Comparison of ENCODE assay signal across 7 mouse cellular contexts in genomic region chr2:32708643-32709042, GRCm38 (mm10). TPM values are rescaled to one million over a fixed set of nuclear protein-coding genes. Genes with fewer than 3 reads are reported as not detected.
DNase-seq lines count a peak whose midpoint lies in the region; ATAC-seq lines count a peak whose summit lies in the region.

No protein-coding gene starts in this region.

- DNase-seq in intestine, embryonic 14.5 days (ENCODE audit: low spot score): peak; percentile 83
- DNase-seq in 3T3-L1 (ENCODE audit: low read depth, low spot score): peak; percentile 79
- DNase-seq in B cell, adult 2 months: peak; percentile 84 to 86
- DNase-seq in cerebellum, postnatal 36 days: peak; percentile 29 to 41
- peak; percentile 71 for DNase-seq in lung, postnatal 14 days

- no peaks in the 10 kb centered on the region for H3K9me3 ChIP-seq in intestine, embryonic 14.5 days (ENCODE audit: control insufficient read depth, low read length)
- no peaks in the 10 kb centered on the region for H3K9me3 ChIP-seq in intestine, embryonic 16.5 days (ENCODE audit: control insufficient read depth, low read length)

- 40% methylated on average over 3 of the region's 3 CpGs for WGBS in intestine, embryonic 14.5 days
- 39% methylated on average over 3 of the region's 3 CpGs for WGBS in intestine, embryonic 16.5 days

- H3K27ac ChIP-seq in intestine, embryonic 14.5 days (ENCODE audit: low read depth): no peak overlapping the region
- no peak overlapping the region for H3K27ac ChIP-seq in intestine, embryonic 16.5 days (ENCODE audit: low read length)

- no peak overlapping the region for H3K9ac ChIP-seq in intestine, embryonic 14.5 days (ENCODE audit: low read length)
- H3K9ac ChIP-seq in intestine, embryonic 16.5 days (ENCODE audit: low read depth, low read length): no peak overlapping the region

- H3K4me3 ChIP-seq in intestine, embryonic 14.5 days (ENCODE audit: low read depth, low read length): no peak overlapping the region
- no peak overlapping the region for H3K4me3 ChIP-seq in intestine, embryonic 16.5 days (ENCODE audit: low read length)

- no peaks in the 10 kb centered on the region for H3K27me3 ChIP-seq in intestine, embryonic 14.5 days (replicated peaks; ENCODE audit: control insufficient read depth, insufficient read depth, low read length)
- H3K27me3 ChIP-seq in intestine, embryonic 16.5 days (replicated peaks; ENCODE audit: control insufficient read depth, insufficient read depth, low read length): no peaks in the 10 kb centered on the region

- ATAC-seq in intestine, embryonic 14.5 days (replicated peaks; ENCODE audit: low FRiP score, low TSS enrichment, low read depth): no peak
- ATAC-seq in intestine, embryonic 16.5 days: no peak
- no peak for ATAC-seq in inflammation-experienced regulatory T-cells, adult 6 months

- H3K36me3 ChIP-seq in intestine, embryonic 14.5 days (ENCODE audit: control insufficient read depth, insufficient read depth, low read length): peaks cover 76% of the 10 kb centered on the region
- peaks cover 28% of the 10 kb centered on the region for H3K36me3 ChIP-seq in intestine, embryonic 16.5 days (ENCODE audit: control insufficient read depth, insufficient read depth, low read length)

- H3K4me1 ChIP-seq in intestine, embryonic 14.5 days (replicated peaks; ENCODE audit: control insufficient read depth, insufficient read depth, low read length): peaks cover 7% of the 10 kb centered on the region
- peaks cover 16% of the 10 kb centered on the region for H3K4me1 ChIP-seq in intestine, embryonic 16.5 days (ENCODE audit: control insufficient read depth, insufficient read depth, low read length)

- H3K4me2 ChIP-seq in intestine, embryonic 14.5 days (ENCODE audit: low read length): no peak overlapping the region
- no peak overlapping the region for H3K4me2 ChIP-seq in intestine, embryonic 16.5 days (ENCODE audit: low read depth, low read length)

RNA-seq across cellular contexts. Expression of gene Cdk9, which starts 4.2 kb away (rescaled TPM):
- polyA plus RNA-seq in intestine, embryonic 14.5 days (2014; fragmentation: Nextera tagmentation; extraction: Ambion mirVana): 83.8 and 85.2 TPM in 2 replicates
- polyA plus RNA-seq in intestine, embryonic 16.5 days (2015; fragmentation: Nextera tagmentation; extraction: Ambion mirVana): 83.4 and 86.0 TPM in 2 replicates
- polyA plus RNA-seq in inflammation-experienced regulatory T-cells, adult 6 months (2017; shearing (Covaris generic)): 10 to 100 TPM; 21.2 to 31.2 (median 30.4) TPM

RNA-seq across cellular contexts. Expression of gene Fpgs, which starts 4.7 kb away (rescaled TPM):
- 32.9 and 35.6 TPM in 2 replicates for polyA plus RNA-seq in intestine, embryonic 14.5 days (2014; fragmentation: Nextera tagmentation; extraction: Ambion mirVana)
- polyA plus RNA-seq in intestine, embryonic 16.5 days (2015; fragmentation: Nextera tagmentation; extraction: Ambion mirVana): 29.8 and 32.0 TPM in 2 replicates
- 1 to 10 TPM; 3.2 to 7.2 (median 5.8) TPM for polyA plus RNA-seq in inflammation-experienced regulatory T-cells, adult 6 months (2017; shearing (Covaris generic))

RNA-seq across cellular contexts. Expression of gene Sh2d3c, which starts 12.2 kb away (rescaled TPM):
- 32.5 and 32.7 TPM in 2 replicates for polyA plus RNA-seq in intestine, embryonic 14.5 days (2014; fragmentation: Nextera tagmentation; extraction: Ambion mirVana)
- polyA plus RNA-seq in intestine, embryonic 16.5 days (2015; fragmentation: Nextera tagmentation; extraction: Ambion mirVana): 26.1 and 26.5 TPM in 2 replicates
- 10 to 100 TPM; 56.2 to 83.0 (median 61.4) TPM for polyA plus RNA-seq in inflammation-experienced regulatory T-cells, adult 6 months (2017; shearing (Covaris generic))

RNA-seq across cellular contexts. Expression of gene 6330409D20Rik, which starts 32.2 kb away (rescaled TPM):
- 0.38 and 0.75 TPM in 2 replicates for polyA plus RNA-seq in intestine, embryonic 14.5 days (2014; fragmentation: Nextera tagmentation; extraction: Ambion mirVana)
- polyA plus RNA-seq in intestine, embryonic 16.5 days (2015; fragmentation: Nextera tagmentation; extraction: Ambion mirVana): 0.26 TPM in 1 of 2 replicates, not detected in the other
- 1 to 10 TPM in 2 of 3 experiments, not detected in 1; 1.2 to 1.3 TPM for polyA plus RNA-seq in inflammation-experienced regulatory T-cells, adult 6 months (2017; shearing (Covaris generic))

RNA-seq across cellular contexts. Expression of gene Tor2a, which starts 48.4 kb away (rescaled TPM):
- 71.1 and 74.8 TPM in 2 replicates for polyA plus RNA-seq in intestine, embryonic 14.5 days (2014; fragmentation: Nextera tagmentation; extraction: Ambion mirVana)
- polyA plus RNA-seq in intestine, embryonic 16.5 days (2015; fragmentation: Nextera tagmentation; extraction: Ambion mirVana): 73.1 and 74.0 TPM in 2 replicates
- 10 to 100 TPM; 56.4 to 69.0 (median 67.4) TPM for polyA plus RNA-seq in inflammation-experienced regulatory T-cells, adult 6 months (2017; shearing (Covaris generic))

Comparison
In these comparisons a context has a peak if more than half of its experiments do, and no peak if none do; other contexts are left out.
1. DNase-seq: peak in every context shown above with its lines; median percentile 85 in B cell, adult 2 months; 83 in intestine, embryonic 14.5 days; 79 in 3T3-L1; 71 in lung, postnatal 14 days; 35 in cerebellum, postnatal 36 days.